Mouse (Mus musculus) layer of hippocampus, adult 8-10 months (tissue): ENCODE data around the gene Klhl33. TPM values are rescaled to one million over a fixed set of nuclear protein-coding genes. Genes with fewer than 3 reads are reported as not detected.

ENCODE experiments used
- DNase-seq, 2 experiments: peaks; one replicate each; pipeline ENCODE4 v3.0.0; 2022; ENCODE audit warnings: low spot score in 2 of 2
- total RNA-seq, 4 experiments: library from RNA; stranded (reverse); gene quantifications; 2 replicates each; pipeline ENCODE4 v1.2.4; 2022

Gene Klhl33
- total RNA-seq, 4 experiments from 2014 or later, result 5.1 to 6.4 (median 5.8) TPM

DNA sequence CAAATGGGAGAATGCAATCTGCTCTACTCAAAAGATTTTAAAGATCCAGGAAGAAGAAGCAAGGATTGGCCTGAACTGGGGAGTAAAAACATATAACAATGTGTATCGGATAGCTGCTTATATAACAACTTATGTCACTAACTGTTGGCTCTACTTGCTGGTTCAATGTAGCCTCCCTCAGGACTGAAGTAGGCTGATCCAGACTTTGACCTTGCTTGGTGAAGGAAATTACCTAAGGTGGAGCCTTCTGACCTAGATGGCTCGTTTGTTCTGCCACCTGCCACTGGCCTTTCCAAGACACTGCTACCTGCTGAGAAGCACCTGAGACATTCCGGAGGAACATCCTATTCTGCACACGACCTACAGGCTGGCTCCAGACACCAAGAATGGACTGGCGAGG is 41.5 kb downstream of the Klhl33 start:
- DNase-seq, result no peak

Other genes with a start within 250 kb of the Klhl33 start
- gene Olfr747, start 204.3 kb downstream of the Klhl33 start, total RNA-seq, result not detected
- gene Olfr748, start 190.1 kb downstream of the Klhl33 start, total RNA-seq, result not detected
- not detected for gene Olfr749, start 152.4 kb downstream of the Klhl33 start, total RNA-seq
- gene Ttc5, start 112.0 kb downstream of the Klhl33 start, total RNA-seq, result 10 to 100 TPM; 62.3 to 73.2 (median 64.0) TPM
- under 1 TPM in 1 of 4 experiments, not detected in 3; 0.55 TPM for gene Ccnb1ip1, start 89.8 kb downstream of the Klhl33 start, total RNA-seq
- 10 to 100 TPM; 27.2 to 29.0 (median 28.7) TPM for gene Parp2, start 89.7 kb downstream of the Klhl33 start, total RNA-seq
- 1 to 10 TPM; 5.1 to 8.0 (median 7.4) TPM for gene Tep1, start 26.9 kb downstream of the Klhl33 start, total RNA-seq
- gene Osgep, start 27.4 kb upstream of the Klhl33 start, total RNA-seq, result 10 to 100 TPM; 30.4 to 37.1 (median 34.9) TPM
- gene Apex1, start 27.5 kb upstream of the Klhl33 start, total RNA-seq, result 10 to 100 TPM; 61.2 to 67.5 (median 64.1) TPM
- gene Pip4p1, start 33.3 kb upstream of the Klhl33 start, total RNA-seq, result 100 to 1,000 TPM in 1 of 4 experiments, 10 to 100 TPM in 3; 87.5 to 104 (median 94.3) TPM
- 10 to 100 TPM; 14.9 to 21.4 (median 18.2) TPM for gene Pnp, start 33.6 kb upstream of the Klhl33 start, total RNA-seq
- 10 to 100 TPM in 3 of 4 experiments, 1 to 10 TPM in 1; 8.5 to 15.5 (median 10.8) TPM for gene Gm49342, start 47.0 kb upstream of the Klhl33 start, total RNA-seq
- gene Pnp2, start 58.5 kb upstream of the Klhl33 start, total RNA-seq, result 1 to 10 TPM; 1.3 to 2.0 (median 1.5) TPM
- gene Rnase10, start 110.2 kb upstream of the Klhl33 start, total RNA-seq, result under 1 TPM in 1 of 4 experiments, not detected in 3; 0.20 TPM
- gene Rnase9, start 144.4 kb upstream of the Klhl33 start, total RNA-seq, result not detected
- not detected for gene Rnase11, start 152.7 kb upstream of the Klhl33 start, total RNA-seq
- gene Rnase12, start 160.2 kb upstream of the Klhl33 start, total RNA-seq, result not detected
- gene Olfr750, start 176.9 kb upstream of the Klhl33 start, total RNA-seq, result not detected
- 10 to 100 TPM; 14.0 to 46.9 (median 27.4) TPM for gene Rnase4, start 193.6 kb upstream of the Klhl33 start, total RNA-seq
- gene Ang, start 193.6 kb upstream of the Klhl33 start, total RNA-seq, result 10 to 100 TPM in 2 of 4 experiments, 1 to 10 TPM in 2; 3.9 to 15.2 (median 8.4) TPM
- gene Eddm3b, start 216.9 kb upstream of the Klhl33 start, total RNA-seq, result not detected
- under 1 TPM in 2 of 4 experiments, not detected in 2; 0.45 to 0.50 TPM for gene Rnase6, start 226.4 kb upstream of the Klhl33 start, total RNA-seq
- 1 to 10 TPM; 2.7 to 5.0 (median 3.1) TPM for gene Rnase1, start 249.3 kb upstream of the Klhl33 start, total RNA-seq